Mouse (Mus musculus) embryonic fibroblast, embryonic 13.5 days (primary cell): ENCODE data around the gene Aldh3a1.

Experiments used
- CTCF ChIP-seq: IDR thresholded peaks from 2 replicates; pipeline ENCODE4 v1.5.1; 2011; ENCODE audit warnings: mild to moderate bottlenecking, control low read depth, low read length, moderate library complexity, borderline replicate concordance; ENCODE audit not compliant: insufficient read depth
- POLR2A ChIP-seq: IDR thresholded peaks from 2 replicates; pipeline ENCODE4 v1.6.1; 2011; ENCODE audit warnings: low read depth, mild to moderate bottlenecking, control low read depth, low read length, moderate library complexity

DNA sequence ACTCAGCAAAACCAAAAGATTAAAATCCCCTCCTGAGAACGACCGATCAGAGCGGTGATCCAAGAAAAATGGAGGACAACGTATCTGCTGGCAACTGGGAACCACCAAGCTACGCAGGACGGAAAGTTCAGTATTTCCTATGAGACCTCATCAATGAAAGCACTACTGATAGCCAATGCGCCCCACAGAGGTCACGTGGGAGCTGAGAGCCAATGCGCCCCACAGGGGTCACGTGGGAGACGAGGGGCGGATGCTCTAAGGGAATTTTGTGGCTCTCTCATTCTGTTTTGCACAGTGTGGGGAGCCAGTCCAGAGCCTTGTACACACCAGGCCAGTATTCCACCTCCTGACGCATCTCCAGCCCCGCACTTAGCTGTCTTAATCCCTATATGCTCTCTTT is 55.2 kb downstream of the Aldh3a1 start:
- TF ChIP-seq CTCF, result no peak
- TF ChIP-seq POLR2A, result no peak
